Mouse (Mus musculus) 416B (cell line): Measurements from ENCODE around the gene Ntng2.
A peak's percentile ranks its signal among the peaks of the same experiment; 100 is the strongest.

Experiments
- DNase-seq: peaks from one replicate; pipeline ENCODE4 v3.0.0; 2011; ENCODE audit warnings: low read depth

Gene Ntng2

GRCm38 (mm10) chr2:29191216-29192215 is 61.3 kb downstream of the Ntng2 start:
- peak; percentile 20 for DNase-seq

- no peak for DNase-seq
These were observed 62.4 kb downstream of the Ntng2 start for GRCm38 (mm10) chr2:29190392-29190791.

DNA sequence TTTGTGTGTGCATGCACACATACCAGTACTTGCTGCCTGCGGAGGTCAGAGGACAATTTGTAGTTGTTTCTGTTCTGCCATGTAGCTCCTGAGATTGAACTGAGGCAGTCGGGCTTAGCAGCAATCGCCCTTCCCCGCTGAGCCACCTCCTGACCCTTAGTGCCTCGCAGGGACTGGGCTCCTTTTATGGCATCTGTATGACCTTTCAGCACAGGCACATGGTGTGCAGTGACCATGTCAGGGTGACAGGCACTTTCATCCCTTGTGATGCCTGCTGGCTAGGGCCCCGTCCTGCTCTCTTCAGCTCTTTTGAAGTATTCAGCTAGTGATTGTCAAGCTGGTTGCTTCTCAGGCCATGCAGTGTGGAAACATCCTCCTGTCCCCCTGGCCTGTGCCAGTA is 66.6 kb downstream of the Ntng2 start:
- DNase-seq = no peak

GRCm38 (mm10) chr2:29183266-29183924 is 69.4 kb downstream of the Ntng2 start:
- no peak for DNase-seq

GRCm38 (mm10) chr2:29181111-29181510 is 71.7 kb downstream of the Ntng2 start:
- no peak for DNase-seq

- DNase-seq = peak; percentile 77
These were observed 73.0 kb downstream of the Ntng2 start for GRCm38 (mm10) chr2:29179810-29180209.

DNA sequence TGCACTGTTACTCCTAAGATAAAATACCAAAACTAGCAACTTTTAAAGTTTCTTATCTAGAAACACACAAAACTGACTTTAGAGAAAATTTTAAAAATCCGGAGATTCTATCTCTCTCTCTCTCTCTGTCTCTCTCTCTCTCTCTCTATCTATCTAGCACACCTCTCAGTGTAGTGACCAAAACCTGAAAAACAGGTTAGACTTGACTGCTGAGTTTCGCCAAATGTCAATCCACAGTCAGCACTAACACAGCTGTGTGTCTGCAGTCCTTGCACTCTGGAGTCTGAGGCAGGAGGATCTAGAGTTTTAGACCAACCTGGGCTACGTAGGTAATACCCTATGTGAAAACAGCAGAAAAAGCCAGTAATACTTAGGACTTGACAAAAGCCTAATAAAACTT is 77.9 kb downstream of the Ntng2 start:
- DNase-seq = no peak

DNA sequence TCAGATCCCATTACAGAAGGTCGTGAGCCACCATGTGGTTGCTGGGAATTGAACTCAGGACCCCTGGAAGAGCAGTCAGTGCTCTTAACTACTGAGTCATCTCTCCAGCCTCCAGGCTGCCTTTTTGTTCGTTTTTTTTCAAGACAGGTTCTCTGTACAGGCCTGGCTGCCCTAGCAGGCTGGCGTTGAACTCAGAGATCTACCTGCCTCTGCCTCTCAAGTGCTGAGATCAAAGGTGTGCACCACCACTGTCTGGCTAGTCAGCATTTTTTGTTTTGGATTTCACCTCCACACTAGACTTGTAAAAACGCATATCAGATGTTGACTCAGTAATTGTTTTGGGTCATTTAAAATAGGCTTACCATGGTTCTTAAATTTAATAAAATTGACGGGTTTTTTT is 84.7 kb downstream of the Ntng2 start:
- no peak for DNase-seq

- DNase-seq = no peak
These were observed 100.9 kb downstream of the Ntng2 start for GRCm38 (mm10) chr2:29151941-29152340.
